Mouse (Mus musculus): Measurements from ENCODE around the gene Ribc2.
A peak's percentile ranks its signal among the peaks of the same experiment; 100 is the strongest.

Gene Ribc2

DNA sequence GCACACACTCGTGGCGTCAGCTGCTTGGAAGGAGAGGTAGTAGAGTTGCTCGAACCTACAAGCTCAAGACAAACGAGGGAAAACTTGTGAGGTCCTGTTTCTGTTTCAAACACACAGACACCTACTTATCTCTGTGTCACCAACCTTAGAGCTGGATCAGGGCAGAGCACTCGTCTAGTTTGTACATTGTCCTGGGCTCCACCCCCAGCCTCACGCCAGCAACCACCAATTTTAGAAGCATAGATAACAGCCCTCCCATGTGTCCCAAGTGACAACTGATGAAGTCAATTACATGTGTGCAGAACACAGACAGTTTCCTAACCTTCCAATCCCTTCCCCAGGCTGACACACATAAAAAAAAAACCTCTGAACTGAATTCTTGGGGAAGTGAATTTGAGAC is 46.3 kb downstream of the Ribc2 start:
- no peak for DNase-seq (ENCODE audit: inconsistent age in 2 of 2, low spot score in 1 of 2)

- DNase-seq (ENCODE audit: inconsistent age in 2 of 2, low spot score in 1 of 2): no peak
Observed at GRCm38 (mm10) chr15:85179528-85180180, 47.8 kb downstream of the Ribc2 start.

DNA sequence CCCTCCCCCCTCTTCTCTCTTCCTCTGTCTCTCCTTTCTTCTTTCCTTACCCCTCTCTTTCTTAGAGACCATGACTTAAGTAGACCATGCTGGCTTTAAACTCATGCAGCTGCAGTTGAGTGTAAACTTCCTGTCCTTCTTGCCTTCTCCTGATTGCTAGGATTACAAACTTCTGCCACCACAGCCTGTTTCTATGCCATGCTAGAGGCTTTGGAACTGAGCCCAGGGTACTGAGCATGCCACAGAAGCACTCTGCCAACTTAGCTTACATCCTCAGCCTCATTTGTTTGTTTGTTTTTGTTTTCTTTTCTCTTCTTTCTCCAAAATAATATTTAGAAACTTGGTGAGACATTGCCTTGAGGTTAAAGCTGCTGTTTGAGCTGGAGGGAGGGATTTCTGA is 48.5 kb downstream of the Ribc2 start:
- no peak for DNase-seq (ENCODE audit: inconsistent age in 2 of 2, low spot score in 1 of 2)

GRCm38 (mm10) chr15:85182063-85182462 is 50.2 kb downstream of the Ribc2 start:
- no peak for DNase-seq (ENCODE audit: inconsistent age in 2 of 2, low spot score in 1 of 2)

- DNase-seq (ENCODE audit: inconsistent age in 2 of 2, low spot score in 1 of 2): peak in 1 of 2 experiments; percentile 38
Observed at GRCm38 (mm10) chr15:85186916-85187315, 55.0 kb downstream of the Ribc2 start.

- DNase-seq (ENCODE audit: inconsistent age in 2 of 2, low spot score in 1 of 2): no peak
Observed at GRCm38 (mm10) chr15:85188167-85188778, 56.4 kb downstream of the Ribc2 start.

All from adrenal gland, adult (tissue).